Mouse (Mus musculus) CH12.LX (cell line): Measurements from ENCODE around the gene Nipal4.

Experiments
- BHLHE40 ChIP-seq: IDR thresholded peaks from 2 replicates; pipeline ENCODE4 v1.6.1; 2011; ENCODE audit warnings: mild to moderate bottlenecking, low read depth, low read length, improper control_type of control experiment
- CHD1 ChIP-seq: IDR thresholded peaks from 2 replicates; pipeline ENCODE4 v1.6.1; 2012; ENCODE audit warnings: low read depth, low read length, improper control_type of control experiment, inconsistent platforms
- CHD2 ChIP-seq: IDR thresholded peaks from 2 replicates; pipeline ENCODE4 v1.6.1; 2011; ENCODE audit warnings: low read length, improper control_type of control experiment
- CTCF ChIP-seq, 2 experiments: IDR thresholded peaks in 1 of 2; conservative IDR thresholded peaks in 1 of 2; 2 replicates each; pipeline ENCODE4 v1.5.1; 2011 to 2012; ENCODE audit warnings: low read depth in 2 of 2, low read length in 2 of 2, improper control_type of control experiment in 1 of 2, inconsistent platforms in 1 of 2, mild to moderate bottlenecking in 1 of 2, moderate library complexity in 1 of 2
- E2F4 ChIP-seq: IDR thresholded peaks from 2 replicates; pipeline ENCODE4 v1.6.1; 2011; ENCODE audit warnings: low read depth, low read length, improper control_type of control experiment; ENCODE audit not compliant: insufficient replicate concordance
- MAX ChIP-seq: IDR thresholded peaks from 2 replicates; pipeline ENCODE4 v1.6.1; 2011; ENCODE audit warnings: low read length, improper control_type of control experiment
- POLR2A ChIP-seq: IDR thresholded peaks from 2 replicates; pipeline ENCODE4 v1.6.1; 2011; ENCODE audit warnings: low read depth, mild to moderate bottlenecking, improper control_type of control experiment, low read length
- POLR2AphosphoS2 ChIP-seq: IDR thresholded peaks from 2 replicates; pipeline ENCODE4 v1.6.1; 2011; ENCODE audit warnings: low read depth, low read length, improper control_type of control experiment
- ZNF384 ChIP-seq: IDR thresholded peaks from 2 replicates; pipeline ENCODE4 v1.6.1; 2012; ENCODE audit warnings: low read depth, low read length, improper control_type of control experiment, inconsistent platforms

- TF ChIP-seq BHLHE40 (no peak), CHD2 (no peak), POLR2A (no peak), CTCF (conservative IDR thresholded peaks at IDR 0.05 in 1 of 2, IDR thresholded peaks at IDR 0.05 in 1 of 2; ENCODE audit: low read depth in 2 of 2, low read length in 2 of 2) (no peak), E2F4 (no peak), CHD1 (no peak), POLR2AphosphoS2 (no peak), MAX (no peak), ZNF384 (no peak)
Measured at GRCm38 (mm10) chr11:46214368-46215230, 48.3 kb upstream of the Nipal4 start.
